Mouse (Mus musculus): ENCODE measurements around the gene Gkn2. TPM values are rescaled to one million over a fixed set of nuclear protein-coding genes. Genes with fewer than 3 reads are reported as not detected.

Gkn2 gene
- polyA plus RNA-seq, 1 experiment = not detected

GRCm38 (mm10) chr6:87424037-87424816, 51.1 kb downstream of the Gkn2 start:
- Histone ChIP-seq H3K4me2 (ENCODE audit: low read depth) (no peak overlapping the region), H3K36me3 (ENCODE audit: control insufficient read depth, insufficient read depth) (no peaks in the 10 kb centered on the region), H3K79me2 (ENCODE audit: control insufficient read depth, insufficient read depth) (no peaks in the 10 kb centered on the region), H3K4me3 (no peak overlapping the region), H3ac (ENCODE audit: control insufficient read depth, insufficient read length) (no peak overlapping the region), H3K27me3 (ENCODE audit: control insufficient read depth, insufficient read depth, insufficient read length) (no peaks in the 10 kb centered on the region)
- no peak for TF ChIP-seq POLR2AphosphoS2 (IDR thresholded peaks at IDR 0.05; ENCODE audit: insufficient read length, low read depth)

- no peak for TF ChIP-seq POLR2A (IDR thresholded peaks at IDR 0.05; ENCODE audit: insufficient read length, low read depth)
- TF ChIP-seq USF1 (IDR thresholded peaks at IDR 0.05; ENCODE audit: low read depth) = no peak
- no peak for TF ChIP-seq POLR2AphosphoS2 (IDR thresholded peaks at IDR 0.05; ENCODE audit: insufficient read length, low read depth)
- TF ChIP-seq MYOD1 (IDR thresholded peaks at IDR 0.05; ENCODE audit: control insufficient read depth in 1 of 3, insufficient read length in 2 of 3, low read depth in 2 of 3) = no peak
- TF ChIP-seq MYOG (IDR thresholded peaks at IDR 0.05; ENCODE audit: control insufficient read depth in 1 of 3, insufficient read depth in 1 of 3, insufficient read length in 2 of 3, low read depth in 2 of 3) = no peak
- no peak for TF ChIP-seq CEBPB (IDR thresholded peaks at IDR 0.05; ENCODE audit: insufficient read depth, poor library complexity, severe bottlenecking)
- no peak for TF ChIP-seq TCF3 (IDR thresholded peaks at IDR 0.05; ENCODE audit: insufficient read length, low read depth)
- TF ChIP-seq E2F4 (IDR thresholded peaks at IDR 0.05; ENCODE audit: insufficient read depth) = no peak
- TF ChIP-seq SRF (IDR thresholded peaks at IDR 0.05; ENCODE audit: control insufficient read depth, insufficient read length, low read depth) = no peak
- no peak for TF ChIP-seq MAX (IDR thresholded peaks at IDR 0.05; ENCODE audit: low read depth)
- H3K36me3 ChIP-seq (ENCODE audit: control insufficient read depth, insufficient read depth) = no peaks in the 10 kb centered on the region
- H3K79me2 ChIP-seq (ENCODE audit: control insufficient read depth, insufficient read depth) = no peaks in the 10 kb centered on the region
- H3K4me3 ChIP-seq = no peak overlapping the region
- no peak overlapping the region for H3K4me2 ChIP-seq (ENCODE audit: low read depth)
- no peaks in the 10 kb centered on the region for H3K27me3 ChIP-seq (ENCODE audit: control insufficient read depth, insufficient read depth, insufficient read length)
- no peak overlapping the region for H3ac ChIP-seq (ENCODE audit: control insufficient read depth, insufficient read length)
These were observed 53.8 kb downstream of the Gkn2 start for GRCm38 (mm10) chr6:87426954-87427353.

DNA sequence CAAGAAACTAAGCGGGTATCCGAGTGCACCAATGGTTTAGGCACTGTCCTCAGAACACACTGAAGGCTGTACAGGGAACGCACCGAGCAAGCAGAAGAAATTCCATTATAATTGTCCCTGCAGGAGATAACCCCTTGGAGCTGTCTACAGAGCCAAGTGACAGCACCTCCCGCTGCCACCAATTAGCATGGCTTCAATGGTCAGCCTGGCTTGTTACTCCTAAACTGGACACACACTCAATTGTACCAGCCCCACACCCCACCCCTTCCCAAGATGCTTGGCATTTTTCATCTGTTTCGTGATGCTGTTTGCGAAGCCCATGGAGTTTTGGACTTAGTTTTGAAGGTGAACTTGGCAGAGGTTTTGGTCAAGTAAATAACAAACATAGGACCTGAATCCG, 54.5 kb downstream of the Gkn2 start:
- H3K36me3 ChIP-seq (ENCODE audit: control insufficient read depth, insufficient read depth) = no peaks in the 10 kb centered on the region
- no peaks in the 10 kb centered on the region for H3K27me3 ChIP-seq (ENCODE audit: control insufficient read depth, insufficient read depth, insufficient read length)
- H3K4me3 ChIP-seq = no peak overlapping the region
- H3ac ChIP-seq (ENCODE audit: control insufficient read depth, insufficient read length) = no peak overlapping the region
- H3K4me2 ChIP-seq (ENCODE audit: low read depth) = no peak overlapping the region
- H3K79me2 ChIP-seq (ENCODE audit: control insufficient read depth, insufficient read depth) = no peaks in the 10 kb centered on the region
- TF ChIP-seq REST (IDR thresholded peaks at IDR 0.05; ENCODE audit: insufficient read depth, insufficient read length) = no peak
- no peak for TF ChIP-seq CEBPB (IDR thresholded peaks at IDR 0.05; ENCODE audit: insufficient read depth, poor library complexity, severe bottlenecking)
- TF ChIP-seq MYOD1 (IDR thresholded peaks at IDR 0.05; ENCODE audit: control insufficient read depth in 1 of 3, insufficient read length in 2 of 3, low read depth in 2 of 3) = no peak
- TF ChIP-seq TCF12 (IDR thresholded peaks at IDR 0.05; ENCODE audit: insufficient read depth, poor library complexity, severe bottlenecking) = no peak
- TF ChIP-seq MAX (IDR thresholded peaks at IDR 0.05; ENCODE audit: low read depth) = no peak

- no peaks in the 10 kb centered on the region for H3K36me3 ChIP-seq (ENCODE audit: control insufficient read depth, insufficient read depth)
- H3K4me3 ChIP-seq = no peak within 1 kb of the TSS
- H3K27me3 ChIP-seq (ENCODE audit: control insufficient read depth, insufficient read depth, insufficient read length) = no peaks in the 10 kb centered on the region
- no peak within 1 kb of the TSS for H3K4me2 ChIP-seq (ENCODE audit: low read depth)
- H3ac ChIP-seq (ENCODE audit: control insufficient read depth, insufficient read length) = no peak within 1 kb of the TSS
- TF ChIP-seq TCF12 (IDR thresholded peaks at IDR 0.05; ENCODE audit: insufficient read depth, poor library complexity, severe bottlenecking) = no peak
- no peak for TF ChIP-seq MAX (IDR thresholded peaks at IDR 0.05; ENCODE audit: low read depth)
- TF ChIP-seq MYOD1 (IDR thresholded peaks at IDR 0.05; ENCODE audit: control insufficient read depth in 1 of 3, insufficient read length in 2 of 3, low read depth in 2 of 3) = no peak
- no peak for TF ChIP-seq MYOG (IDR thresholded peaks at IDR 0.05; ENCODE audit: control insufficient read depth in 1 of 3, insufficient read depth in 1 of 3, insufficient read length in 2 of 3, low read depth in 2 of 3)
- no peak for TF ChIP-seq E2F4 (IDR thresholded peaks at IDR 0.05; ENCODE audit: insufficient read depth)
- no peak for TF ChIP-seq POLR2A (IDR thresholded peaks at IDR 0.05; ENCODE audit: insufficient read length, low read depth)
- TF ChIP-seq POLR2AphosphoS2 (IDR thresholded peaks at IDR 0.05; ENCODE audit: insufficient read length, low read depth) = no peak
- no peak for TF ChIP-seq CEBPB (IDR thresholded peaks at IDR 0.05; ENCODE audit: insufficient read depth, poor library complexity, severe bottlenecking)
- no peak for TF ChIP-seq USF1 (IDR thresholded peaks at IDR 0.05; ENCODE audit: low read depth)
- TF ChIP-seq REST (IDR thresholded peaks at IDR 0.05; ENCODE audit: insufficient read depth, insufficient read length) = no peak
- no peak for TF ChIP-seq TCF3 (IDR thresholded peaks at IDR 0.05; ENCODE audit: insufficient read length, low read depth)
- TF ChIP-seq SRF (IDR thresholded peaks at IDR 0.05; ENCODE audit: control insufficient read depth, insufficient read length, low read depth) = no peak
- H3K79me2 ChIP-seq (ENCODE audit: control insufficient read depth, insufficient read depth) = no peaks in the 10 kb centered on the region
These were observed 55.4 kb downstream of the Gkn2 start, which contains the start of gene Bmp10 for GRCm38 (mm10) chr6:87428487-87429044. Bmp10 (plus strand) TSS chr6:87428994.

Other genes starting within 250 kb of the Gkn2 start
- gene Antxr1, start 37.5 kb upstream of the Gkn2 start, polyA plus RNA-seq (2012; fragmentation: generic; extraction: Trizol) = 8.6 TPM
- gene Gkn1, start 22.4 kb upstream of the Gkn2 start, polyA plus RNA-seq (2012; fragmentation: generic; extraction: Trizol) = not detected
- gene Gkn3, start 15.6 kb downstream of the Gkn2 start, polyA plus RNA-seq (2012; fragmentation: generic; extraction: Trizol) = not detected
- gene Bmp10, start 55.6 kb downstream of the Gkn2 start, polyA plus RNA-seq (2012; fragmentation: generic; extraction: Trizol) = not detected
- 0.34 TPM for gene Arhgap25, start 159.9 kb downstream of the Gkn2 start, polyA plus RNA-seq (2012; fragmentation: generic; extraction: Trizol)
- gene Prokr1, start 217.4 kb downstream of the Gkn2 start, polyA plus RNA-seq (2012; fragmentation: generic; extraction: Trizol) = 0.25 TPM